Mouse (Mus musculus) thymus, postnatal 10 days (tissue): ENCODE results near the gene Kif19a.
A peak's percentile ranks its signal among the peaks of the same experiment; 100 is the strongest.

Source experiments
- DNase-seq, 2 experiments: peaks; one replicate each; pipeline ENCODE4 v3.0.0; 2021; ENCODE audit warnings: low spot score in 2 of 2

Kif19a gene

DNA sequence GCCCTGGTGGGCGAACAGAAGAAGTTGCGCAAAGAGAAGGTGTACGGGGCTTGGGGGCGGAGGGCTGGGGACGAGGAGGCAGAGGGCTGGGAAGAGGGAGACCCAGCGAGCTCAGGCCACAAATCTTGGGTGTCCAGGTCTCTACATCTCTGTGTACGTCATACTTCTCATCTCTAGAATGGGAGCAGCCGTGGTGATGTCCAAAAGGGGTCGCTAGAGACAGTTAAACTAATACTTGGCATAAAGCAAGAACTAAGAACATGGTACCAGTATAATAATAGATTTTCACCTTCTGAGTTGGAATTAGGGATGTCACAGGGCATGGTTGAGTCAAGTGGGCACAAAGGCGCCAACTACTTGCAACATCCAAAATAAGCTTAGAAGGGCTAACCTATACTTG, 20.7 kb downstream of the Kif19a start:
- no peak for DNase-seq

- no peak for DNase-seq
Measured at GRCm38 (mm10) chr11:114786326-114786725, 21.1 kb downstream of the Kif19a start.

GRCm38 (mm10) chr11:114787611-114788010, 22.4 kb downstream of the Kif19a start:
- no peak for DNase-seq

DNA sequence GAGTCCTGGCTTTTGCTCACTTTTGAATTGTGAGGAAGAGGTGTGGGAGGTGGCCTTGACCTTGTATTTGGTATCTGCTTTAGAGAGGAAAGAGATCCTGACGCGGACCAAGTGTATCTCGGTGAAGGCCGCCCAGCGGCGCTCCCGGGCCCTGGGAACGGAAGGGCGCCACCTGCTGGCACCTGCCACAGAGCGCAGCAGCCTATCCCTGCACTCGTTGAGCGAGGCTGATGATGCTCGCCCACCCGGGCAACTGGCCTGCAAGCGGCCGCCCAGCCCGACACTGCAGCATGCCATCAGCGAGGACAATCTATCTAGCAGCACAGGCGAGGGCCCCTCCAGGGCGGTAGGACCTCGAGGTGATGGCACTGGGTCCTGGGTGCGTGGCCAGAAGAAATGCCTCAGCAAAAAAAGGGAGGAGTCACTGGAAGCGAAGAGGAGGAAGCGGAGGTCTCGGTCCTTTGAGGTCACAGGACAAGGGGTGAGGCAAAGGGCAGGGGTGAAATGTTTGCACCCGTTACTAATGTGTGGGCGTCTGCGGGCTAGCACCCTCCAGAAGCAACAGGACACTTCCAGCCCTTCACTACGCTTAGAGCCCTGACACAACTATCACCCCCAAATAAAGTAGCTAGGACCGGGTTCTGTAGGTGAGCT, 24.0 kb downstream of the Kif19a start:
- DNase-seq, result peak; percentile 25 to 84

- DNase-seq, result no peak
Measured at GRCm38 (mm10) chr11:114789716-114790115, 24.5 kb downstream of the Kif19a start.

DNA sequence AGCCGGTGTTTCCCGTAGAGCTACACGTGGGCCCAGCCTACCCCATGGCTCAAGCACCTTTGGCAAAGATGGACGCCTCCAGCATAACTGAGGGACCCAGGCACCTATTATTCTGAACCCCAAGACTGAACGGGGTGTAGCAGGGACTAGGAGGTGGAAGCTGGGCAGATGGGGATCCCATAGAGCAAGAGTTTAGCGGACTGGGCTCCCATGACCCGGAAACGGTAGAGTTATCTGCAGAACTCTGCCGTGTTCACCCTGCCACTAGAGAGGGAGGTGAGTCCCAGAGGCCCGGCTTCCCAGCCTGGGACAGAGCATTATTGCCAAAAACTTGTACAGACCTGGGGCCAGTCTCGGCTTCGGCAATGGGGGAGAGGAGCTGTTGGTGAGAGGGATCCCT, 25.0 kb downstream of the Kif19a start:
- DNase-seq, result no peak

- DNase-seq, result no peak
Measured at GRCm38 (mm10) chr11:114790841-114791240, 25.7 kb downstream of the Kif19a start.

GRCm38 (mm10) chr11:114791351-114791889, 26.2 kb downstream of the Kif19a start:
- no peak for DNase-seq

GRCm38 (mm10) chr11:114791891-114792411, 26.8 kb downstream of the Kif19a start:
- DNase-seq, result no peak

DNA sequence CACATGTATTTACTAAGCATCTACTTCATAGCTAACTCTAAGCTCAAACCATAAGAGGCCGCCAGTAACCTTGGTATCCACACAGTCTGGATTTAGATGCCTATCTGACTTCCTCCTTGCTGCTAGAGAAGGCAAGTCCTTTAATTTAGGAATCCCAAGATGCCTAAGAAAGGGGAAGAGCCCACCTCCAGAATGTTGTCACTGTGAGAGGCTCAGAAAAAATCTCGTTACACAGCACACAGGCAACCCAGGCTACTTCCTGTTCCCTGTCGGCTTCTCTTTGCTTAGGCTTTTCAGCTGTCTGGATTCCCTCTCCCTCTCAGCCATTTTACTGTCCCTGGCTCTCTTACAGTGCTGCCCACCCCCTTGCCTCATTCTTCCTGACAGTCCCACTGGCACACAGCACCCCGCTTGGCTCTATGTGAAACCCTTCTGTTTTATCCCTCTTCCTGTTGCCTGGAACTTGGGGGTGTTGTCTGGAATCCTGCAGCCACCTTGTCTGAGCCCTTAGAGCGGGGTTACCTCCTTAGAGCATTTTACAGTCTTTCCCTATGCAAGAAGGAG, 27.8 kb downstream of the Kif19a start:
- DNase-seq, result no peak

GRCm38 (mm10) chr11:114793868-114794545, 28.8 kb downstream of the Kif19a start:
- no peak for DNase-seq

- DNase-seq, result no peak
Measured at GRCm38 (mm10) chr11:114794691-114795090, 29.5 kb downstream of the Kif19a start.

DNA sequence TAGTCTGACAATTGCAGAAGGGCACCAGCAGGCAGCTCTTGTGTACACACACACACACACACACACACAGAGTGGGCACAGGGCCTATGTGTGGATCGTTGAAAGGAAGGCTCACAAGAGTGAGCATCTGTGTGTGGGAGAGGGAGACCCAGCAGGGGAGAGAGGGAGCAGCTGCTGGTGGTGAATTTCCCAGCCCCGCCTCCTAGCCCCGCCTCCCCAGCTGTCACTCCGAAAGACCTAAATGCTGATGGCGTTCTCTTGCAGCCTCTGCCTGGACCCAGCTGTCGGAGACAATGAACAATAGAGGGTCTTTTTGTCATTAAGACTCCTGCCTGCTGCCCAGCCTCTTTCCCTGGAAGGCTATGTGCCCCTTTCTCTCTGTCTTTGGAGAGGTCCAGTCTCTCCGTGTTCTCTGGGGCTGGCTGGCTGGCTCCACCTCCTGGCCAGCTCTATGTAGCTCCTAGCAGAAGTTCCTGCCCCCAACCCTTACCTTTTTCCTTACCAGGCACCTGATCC, 30.1 kb downstream of the Kif19a start:
- DNase-seq, result peak in 1 of 2 experiments; percentile 20

DNA sequence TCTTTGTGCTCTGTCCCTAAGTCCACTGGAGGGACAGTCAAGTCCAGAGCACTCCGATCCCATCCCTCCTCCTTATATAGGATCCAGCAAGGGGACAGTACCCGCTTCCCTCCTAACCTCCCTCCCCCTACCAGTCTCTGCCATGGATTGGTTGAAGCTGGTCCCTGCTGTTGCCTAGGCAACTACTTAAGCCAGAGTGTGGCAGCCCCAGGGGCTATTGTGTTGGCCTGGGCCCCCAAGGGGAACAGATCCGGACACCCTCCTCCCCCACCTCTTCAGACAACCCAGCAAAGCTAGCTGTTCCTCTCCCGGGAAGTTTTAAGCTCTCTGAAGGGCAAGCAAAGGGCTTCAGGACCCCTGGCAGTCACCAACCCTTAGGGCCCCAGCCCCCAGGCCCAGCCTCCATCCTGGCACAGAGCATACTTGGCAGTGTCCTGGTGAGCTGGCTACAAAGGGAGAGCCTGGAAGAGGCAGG, 30.7 kb downstream of the Kif19a start, which contains the start of gene Btbd17:
Gene Btbd17 (minus strand): TSS at position 98 of the 475 bp plus-strand sequence.
- DNase-seq, result no peak

GRCm38 (mm10) chr11:114797176-114797575, 32.0 kb downstream of the Kif19a start:
- no peak for DNase-seq

GRCm38 (mm10) chr11:114797981-114798380, 32.8 kb downstream of the Kif19a start:
- DNase-seq, result no peak

- no peak for DNase-seq
Measured at GRCm38 (mm10) chr11:114798624-114799023, 33.4 kb downstream of the Kif19a start, which contains the start of gene Gpr142. Gene Gpr142, plus strand, starts transcription at chr11:114798924.

DNA sequence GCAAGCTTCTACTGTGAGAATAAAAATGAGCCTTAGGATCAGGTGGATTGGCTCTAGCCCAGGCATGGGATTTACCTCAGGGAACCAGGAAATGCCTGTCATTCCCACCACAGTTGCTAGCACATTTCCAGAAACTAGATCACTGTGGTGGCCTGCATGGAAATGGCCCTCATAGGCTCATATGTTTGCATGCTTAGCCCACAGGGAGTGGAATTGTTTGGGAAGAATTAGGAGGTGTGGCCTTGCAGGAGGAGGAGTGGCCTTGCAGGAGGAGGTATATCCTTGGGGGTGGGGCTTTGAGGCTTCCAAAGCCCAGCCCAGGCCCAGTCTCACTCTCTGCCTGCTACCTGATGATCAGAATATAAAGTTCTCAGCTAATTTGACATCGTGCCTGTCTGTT, 36.7 kb downstream of the Kif19a start:
- no peak for DNase-seq

DNA sequence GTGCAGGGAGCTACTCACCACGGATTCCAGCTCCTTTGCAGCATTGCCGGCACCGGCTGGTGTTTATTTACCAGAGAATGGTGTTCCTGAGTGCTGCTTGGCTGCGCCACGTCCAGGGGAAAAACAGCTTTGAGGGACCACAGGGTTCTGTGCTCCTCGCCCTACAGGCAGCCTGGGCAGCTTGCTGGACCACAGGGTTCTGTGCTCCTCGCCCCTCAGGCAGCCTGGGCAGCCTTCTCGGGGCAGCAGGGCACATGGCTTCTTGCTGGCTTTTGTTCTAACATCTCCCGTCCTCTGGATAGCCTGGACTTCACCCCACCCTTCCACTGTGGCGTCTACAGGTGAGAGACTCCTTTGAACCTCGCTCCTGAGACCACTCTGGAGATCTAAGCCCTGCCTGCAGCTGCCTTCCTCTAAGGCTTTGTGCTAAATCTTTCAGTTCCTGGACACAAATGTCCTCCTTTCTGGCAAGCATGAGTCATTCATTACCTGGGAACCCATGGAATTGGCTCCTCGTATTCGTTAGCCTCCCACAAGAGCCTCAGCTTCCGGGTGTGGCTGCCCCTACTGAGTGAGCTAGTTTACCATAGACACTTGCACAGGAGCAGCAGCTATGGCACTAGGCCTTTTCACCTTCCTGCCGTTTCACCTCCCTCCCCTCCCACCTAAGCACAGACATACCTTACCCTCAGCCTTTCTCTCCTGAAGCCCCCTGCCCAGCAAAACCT, 37.5 kb downstream of the Kif19a start:
- no peak for DNase-seq

DNA sequence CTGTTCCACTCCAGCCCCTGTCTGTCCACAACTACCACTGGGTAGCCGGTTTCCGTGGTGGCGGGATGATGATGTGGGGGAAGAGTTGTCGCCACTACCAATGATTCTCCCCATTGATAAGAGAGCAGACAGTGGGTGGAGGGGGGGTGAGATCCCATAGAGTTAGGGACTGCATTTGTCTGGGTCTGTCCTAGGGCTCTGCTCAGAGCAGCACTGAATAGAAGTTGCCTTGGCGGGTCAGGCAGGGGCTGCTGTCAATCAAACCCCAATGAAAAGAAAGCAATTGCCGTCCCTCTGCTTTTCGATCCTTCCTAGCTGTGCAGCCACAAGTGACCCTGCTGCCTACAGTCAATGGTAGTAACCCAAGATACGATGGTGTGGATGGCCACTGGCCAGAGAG, 38.8 kb downstream of the Kif19a start:
- no peak for DNase-seq

- no peak for DNase-seq
Measured at GRCm38 (mm10) chr11:114807025-114807424, 41.8 kb downstream of the Kif19a start.
